In genomic region chr5:65466911-65467310, GRCm38 (mm10) we compare ENCODE assay signal across 30 mouse cellular contexts. TPM values are rescaled to one million over a fixed set of nuclear protein-coding genes. Genes with fewer than 3 reads are reported as not detected.
A peak's percentile ranks its signal among the peaks of the same experiment; 100 is the strongest.
DNase-seq lines count a peak whose midpoint lies in the region; ATAC-seq and TF ChIP-seq lines count a peak whose summit lies in the region.
"Had no signal": no experiment of that assay in that cellular context is flagged by ENCODE, and none has a peak within 500 bp of the region (broad histone marks: within the 10 kb centered on the region; RNA-seq: fewer than 3 reads in every experiment).

No protein-coding gene starts in this region.

- no peak overlapping the region for H3K27ac ChIP-seq in lung, embryonic 14.5 days (ENCODE audit: low read depth)
- H3K27ac ChIP-seq in embryonic facial prominence, embryonic 14.5 days (replicated peaks; ENCODE audit: low read depth, low read length), result no peak overlapping the region
- no peak overlapping the region for H3K27ac ChIP-seq in midbrain, postnatal 0 days (ENCODE audit: low read depth, low read length)
- H3K27ac ChIP-seq: embryonic facial prominence, embryonic 15.5 days; gastrocnemius, adult 2 months; heart, embryonic 15.5 days; hindbrain, embryonic 15.5 days; intestine, embryonic 15.5 days; layer of hippocampus, adult 2 months; limb, embryonic 12.5 days; liver, embryonic 12.5 days had no signal

- 46% methylated on average over 3 of the region's 3 CpGs for WGBS in lung, embryonic 14.5 days
- WGBS in lung, adult 2 months, result 77% methylated on average over 3 of the region's 3 CpGs
- 72% methylated on average over 3 of the region's 3 CpGs for WGBS in embryonic facial prominence, embryonic 14.5 days
- WGBS in midbrain, postnatal 0 days, result 86% methylated on average over 3 of the region's 3 CpGs

- peaks cover 13% of the 10 kb centered on the region for H3K36me3 ChIP-seq in lung, embryonic 14.5 days (ENCODE audit: insufficient read depth)
- H3K36me3 ChIP-seq in embryonic facial prominence, embryonic 14.5 days (ENCODE audit: control insufficient read depth, insufficient read depth, low read length), result peaks cover 41% of the 10 kb centered on the region
- peaks cover 24% of the 10 kb centered on the region for H3K36me3 ChIP-seq in midbrain, postnatal 0 days (ENCODE audit: insufficient read depth, low read length)

- no peak for TF ChIP-seq POLR2A in lung, adult 2 months (IDR thresholded peaks at IDR 0.05; ENCODE audit: borderline replicate concordance, extremely low read depth, low read depth, low read length)

- no peaks in the 10 kb centered on the region for H3K27me3 ChIP-seq in lung, embryonic 14.5 days (ENCODE audit: insufficient read depth, low read length)
- H3K27me3 ChIP-seq in embryonic facial prominence, embryonic 14.5 days (replicated peaks; ENCODE audit: control insufficient read depth, insufficient read depth, low read length), result no peaks in the 10 kb centered on the region
- H3K27me3 ChIP-seq in midbrain, postnatal 0 days (ENCODE audit: insufficient read depth, low read length), result no peaks in the 10 kb centered on the region
- H3K27me3 ChIP-seq: embryonic facial prominence, embryonic 15.5 days; heart, embryonic 15.5 days; hindbrain, embryonic 15.5 days; intestine, embryonic 15.5 days; limb, embryonic 12.5 days; liver, embryonic 12.5 days; megakaryocyte, embryonic 14.5 days had no signal

- H3K4me1 ChIP-seq in lung, embryonic 14.5 days (ENCODE audit: insufficient read depth), result no peaks in the 10 kb centered on the region
- no peaks in the 10 kb centered on the region; the same call in 1 of the 2 replicates for H3K4me1 ChIP-seq in lung, adult 2 months (ENCODE audit: control insufficient read depth, insufficient read depth, low read length)
- H3K4me1 ChIP-seq in embryonic facial prominence, embryonic 14.5 days (ENCODE audit: control insufficient read depth, insufficient read depth, low read length), result no peaks in the 10 kb centered on the region
- H3K4me1 ChIP-seq in midbrain, postnatal 0 days (ENCODE audit: insufficient read depth, low read length), result no peaks in the 10 kb centered on the region
- H3K4me1 ChIP-seq: embryonic facial prominence, embryonic 15.5 days; hindbrain, embryonic 15.5 days; intestine, embryonic 15.5 days; limb, embryonic 12.5 days; liver, embryonic 12.5 days had no signal

- H3K9ac ChIP-seq in lung, embryonic 14.5 days, result no peak overlapping the region
- no peak overlapping the region for H3K9ac ChIP-seq in embryonic facial prominence, embryonic 14.5 days (ENCODE audit: low read depth, low read length)
- no peak overlapping the region for H3K9ac ChIP-seq in midbrain, postnatal 0 days (replicated peaks; ENCODE audit: low read length, poor library complexity, severe bottlenecking)
- H3K9ac ChIP-seq: embryonic facial prominence, embryonic 15.5 days; heart, embryonic 15.5 days; hindbrain, embryonic 15.5 days; intestine, embryonic 15.5 days; limb, embryonic 12.5 days; liver, embryonic 12.5 days had no signal

- DNase-seq in lung, embryonic 14.5 days, result peak; percentile 35
- no peak for DNase-seq in lung, adult 2 months
- DNase-seq in MEL-GATA-1-ER (ENCODE audit: extremely low read depth, low read depth), result peak; percentile 26
- DNase-seq in embryonic facial prominence, embryonic 14.5 days (ENCODE audit: low spot score), result peak; percentile 34
- DNase-seq in T-cell, adult 2 months (ENCODE audit: low spot score), result no peak
- no peak for DNase-seq in right cerebral cortex, adult 2 months (ENCODE audit: low spot score in 2 of 2)
- no peak for DNase-seq in midbrain, postnatal 0 days (ENCODE audit: low spot score)
- DNase-seq: adrenal gland, postnatal 25 days; cerebellum, adult 9-10 months; gastrocnemius, adult 2 months; heart, postnatal 4 days; kidney, postnatal 25 days; lung, adult 18-20 months; midbrain, embryonic 14.5 days; right cerebral cortex, adult 18-20 months had no signal

- H3K4me2 ChIP-seq in lung, embryonic 14.5 days, result no peak overlapping the region
- no peak overlapping the region for H3K4me2 ChIP-seq in embryonic facial prominence, embryonic 14.5 days (ENCODE audit: low read depth, low read length)
- no peak overlapping the region for H3K4me2 ChIP-seq in midbrain, postnatal 0 days (ENCODE audit: low read depth, low read length, poor library complexity, severe bottlenecking)
- H3K4me2 ChIP-seq: embryonic facial prominence, embryonic 15.5 days; heart, embryonic 15.5 days; hindbrain, embryonic 15.5 days; intestine, embryonic 15.5 days; limb, embryonic 12.5 days; liver, embryonic 12.5 days had no signal

- H3K4me3 ChIP-seq in lung, embryonic 14.5 days (ENCODE audit: low read depth, low read length), result no peak overlapping the region
- no peak overlapping the region for H3K4me3 ChIP-seq in lung, adult 2 months (replicated peaks; ENCODE audit: extremely low read depth, low read depth, low read length)
- H3K4me3 ChIP-seq in embryonic facial prominence, embryonic 14.5 days (ENCODE audit: low read depth, low read length), result no peak overlapping the region
- no peak overlapping the region for H3K4me3 ChIP-seq in midbrain, postnatal 0 days (ENCODE audit: low read depth, low read length)
- H3K4me3 ChIP-seq: embryonic facial prominence, embryonic 15.5 days; gastrocnemius, adult 2 months; heart, embryonic 15.5 days; hindbrain, embryonic 15.5 days; intestine, embryonic 15.5 days; layer of hippocampus, adult 2 months; limb, embryonic 12.5 days; liver, embryonic 12.5 days; megakaryocyte, embryonic 14.5 days had no signal

- no peaks in the 10 kb centered on the region for H3K9me3 ChIP-seq in lung, embryonic 14.5 days (ENCODE audit: low read depth, low read length)
- H3K9me3 ChIP-seq in embryonic facial prominence, embryonic 14.5 days (ENCODE audit: control insufficient read depth, low read length), result 0 out of 2 replicates have a peak, but pooled peaks cover 5% of the 10 kb centered on the region
- no peaks in the 10 kb centered on the region for H3K9me3 ChIP-seq in midbrain, postnatal 0 days (ENCODE audit: low read length)
- H3K9me3 ChIP-seq: embryonic facial prominence, embryonic 15.5 days; heart, embryonic 15.5 days; hindbrain, embryonic 15.5 days; intestine, embryonic 15.5 days; limb, embryonic 12.5 days; liver, embryonic 12.5 days; megakaryocyte, embryonic 14.5 days had no signal

- TF ChIP-seq CTCF in lung, embryonic 14.5 days (IDR thresholded peaks at IDR 0.05; ENCODE audit: low read depth), result no peak
- TF ChIP-seq CTCF in lung, adult 2 months (IDR thresholded peaks at IDR 0.05; ENCODE audit: insufficient read depth, low read length), result no peak
- TF ChIP-seq CTCF in midbrain, postnatal 0 days (IDR thresholded peaks at IDR 0.05), result no peak

- no peak for ATAC-seq in lung, embryonic 14.5 days (ENCODE audit: insufficient read depth)
- ATAC-seq in embryonic facial prominence, embryonic 14.5 days (ENCODE audit: low read depth), result no peak
- no peak for ATAC-seq in midbrain, postnatal 0 days (ENCODE audit: low FRiP score)
- ATAC-seq: forebrain, embryonic 14.5 days; intestine, embryonic 15.5 days; liver, embryonic 12.5 days had no signal

RNA-seq across cellular contexts. Expression of gene Gm43552, which starts 25.7 kb away (rescaled TPM):
- not detected in 2 replicates for polyA plus RNA-seq in lung, embryonic 14.5 days (2014; fragmentation: Nextera tagmentation; extraction: Ambion mirVana)
- not detected in 2 replicates for polyA plus RNA-seq in lung, adult 2 months (2012; rRNA removed)
- not detected in 2 replicates for polyA plus RNA-seq in embryonic facial prominence, embryonic 14.5 days (2014; fragmentation: Nextera tagmentation; extraction: Ambion mirVana)
- total RNA-seq in midbrain, postnatal 0 days (2014; rRNA removed), result not detected in 2 replicates
- not detected in 2 replicates for polyA plus RNA-seq in midbrain, postnatal 0 days (2015; fragmentation: Nextera tagmentation; extraction: Ambion mirVana)
- total RNA-seq: gastrocnemius, adult 2 months had no signal
- polyA plus RNA-seq: brain, embryonic 14.5 days; C2C12; forebrain, embryonic 14.5 days; frontal cortex, adult 2 months; hindbrain, embryonic 15.5 days; intestine, embryonic 15.5 days; kidney, embryonic 14.5 days; limb, embryonic 12.5 days; liver, embryonic 12.5 days; neural tube, embryonic 14.5 days; urinary bladder, adult 2 months had no signal

RNA-seq across cellular contexts. Expression of gene Ugdh, which starts 31.2 kb away (rescaled TPM):
- polyA plus RNA-seq in lung, embryonic 14.5 days (2014; fragmentation: Nextera tagmentation; extraction: Ambion mirVana), result 118 and 120 TPM in 2 replicates
- polyA plus RNA-seq in lung, adult 2 months (2012; rRNA removed), result 8.7 and 12.2 TPM in 2 replicates
- polyA plus RNA-seq in embryonic facial prominence, embryonic 14.5 days (2014; fragmentation: Nextera tagmentation; extraction: Ambion mirVana), result 119 and 125 TPM in 2 replicates
- total RNA-seq in midbrain, postnatal 0 days (2014; rRNA removed), result 17.4 and 24.9 TPM in 2 replicates
- 28.7 and 29.6 TPM in 2 replicates for polyA plus RNA-seq in midbrain, postnatal 0 days (2015; fragmentation: Nextera tagmentation; extraction: Ambion mirVana)

Comparison
In these comparisons a context has a peak if more than half of its experiments do, and no peak if none do; other contexts are left out.
1. DNase-seq: peak in lung, embryonic 14.5 days (single experiment), MEL-GATA-1-ER (single experiment) and embryonic facial prominence, embryonic 14.5 days (single experiment); none in lung, adult 2 months (single experiment), T-cell, adult 2 months (single experiment), right cerebral cortex, adult 2 months (0 of 2) and midbrain, postnatal 0 days (single experiment).